Mouse (Mus musculus) regulatory T cell (primary cell): ENCODE data around the gene Dennd1a.
"Not testable (repeated sequence)": the region's sequence is repeated elsewhere in the genome, so short reads cannot be mapped to it uniquely, and the experiment has no call there.

ENCODE experiments used
- in situ Hi-C: fragments of 300-600 bp; cut with MboI, MseI; formaldehyde crosslinking; loops from one replicate; pipeline ENCODE4 v1.15.1; 2025; ENCODE audit warnings: high pct_unique_total_duplicates

The Dennd1a gene

GRCm38 (mm10) chr2:37972621-37973020 lies 314.6 kb downstream of the Dennd1a start:
- in situ Hi-C loops: no loop called here

DNA sequence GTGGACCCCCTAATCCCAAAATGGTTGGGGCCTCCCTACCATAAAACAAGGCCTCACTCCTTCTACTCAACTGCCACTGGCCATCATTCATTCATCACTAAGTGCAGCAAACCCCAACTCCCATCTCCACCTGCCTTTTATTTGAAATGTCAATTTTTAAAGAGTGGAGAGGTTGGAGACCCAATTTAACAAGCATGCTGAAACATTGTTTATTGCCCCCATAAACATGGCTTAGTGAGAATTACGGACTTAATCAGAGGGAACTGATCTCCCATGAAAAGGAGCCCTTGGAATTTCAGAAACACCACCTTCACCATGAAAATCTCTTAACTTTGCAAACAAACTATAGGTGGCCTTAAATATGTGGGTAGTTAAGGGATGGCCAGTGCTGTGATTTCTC lies 315.5 kb downstream of the Dennd1a start:
- in situ Hi-C loops: no loop called here

DNA sequence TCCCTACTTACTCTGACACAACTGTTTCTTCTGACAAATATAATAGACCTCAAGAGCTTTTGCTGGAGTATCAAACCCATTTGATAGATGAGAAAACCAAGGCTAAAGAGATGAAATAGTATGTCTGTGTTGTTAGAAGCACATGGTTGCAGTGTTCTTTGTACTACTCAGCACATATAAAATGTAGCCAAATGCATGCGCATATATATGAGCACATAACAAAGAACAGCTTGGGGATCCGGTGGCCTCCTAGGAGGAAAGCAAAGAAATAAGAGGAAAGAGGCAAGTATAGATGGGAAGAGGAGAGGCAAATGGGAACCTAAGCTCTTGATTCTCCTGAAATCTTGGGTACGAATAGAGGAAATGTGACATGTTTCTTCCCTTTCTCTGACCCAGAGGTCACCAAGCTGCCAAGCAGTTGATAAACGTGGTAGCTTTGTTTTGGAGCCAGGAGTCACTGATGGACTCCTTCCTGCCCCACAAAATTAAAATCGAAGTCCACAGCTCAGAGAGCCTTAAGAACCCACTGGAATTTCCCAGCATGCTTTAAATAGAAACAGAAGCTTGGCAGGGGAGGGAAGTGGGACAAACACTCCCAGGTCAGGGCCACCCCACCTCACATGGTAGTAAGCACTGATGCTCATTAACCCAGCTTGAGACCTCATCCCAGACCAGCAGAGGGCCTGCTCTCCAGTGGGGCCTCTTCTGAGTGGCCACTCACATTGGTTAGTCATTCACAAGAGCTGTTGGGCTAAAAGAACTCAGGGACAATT lies 317.3 kb downstream of the Dennd1a start:
- in situ Hi-C loops: no loop called here

DNA sequence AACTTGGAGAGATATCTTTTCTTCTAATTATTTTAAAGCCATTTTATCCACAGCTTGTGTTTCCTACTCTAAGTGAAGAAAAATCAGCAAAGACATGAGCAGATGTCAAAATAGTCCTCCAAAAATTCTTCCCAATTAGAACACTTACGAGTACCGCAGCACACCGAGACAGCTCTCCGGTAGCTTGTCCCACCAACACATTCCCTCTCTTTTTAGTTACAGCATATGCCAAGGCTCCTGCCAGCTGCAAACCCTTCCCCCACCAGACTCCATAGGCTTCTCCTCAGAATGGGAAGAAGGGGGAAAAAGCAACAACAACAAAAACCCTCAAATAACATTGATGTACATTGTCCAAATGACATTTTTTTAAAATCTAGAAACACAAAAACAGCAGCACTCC lies 322.7 kb downstream of the Dennd1a start:
- in situ Hi-C loops: no loop called here

GRCm38 (mm10) chr2:37963362-37963761 lies 323.8 kb downstream of the Dennd1a start:
- in situ Hi-C loops: no loop called here

GRCm38 (mm10) chr2:37948424-37948823 lies 338.8 kb downstream of the Dennd1a start:
- in situ Hi-C loops: loop anchor here (10.0 kb wide), 1 partner anchor 134 kb away; no protein-coding TSS in a partner anchor

DNA sequence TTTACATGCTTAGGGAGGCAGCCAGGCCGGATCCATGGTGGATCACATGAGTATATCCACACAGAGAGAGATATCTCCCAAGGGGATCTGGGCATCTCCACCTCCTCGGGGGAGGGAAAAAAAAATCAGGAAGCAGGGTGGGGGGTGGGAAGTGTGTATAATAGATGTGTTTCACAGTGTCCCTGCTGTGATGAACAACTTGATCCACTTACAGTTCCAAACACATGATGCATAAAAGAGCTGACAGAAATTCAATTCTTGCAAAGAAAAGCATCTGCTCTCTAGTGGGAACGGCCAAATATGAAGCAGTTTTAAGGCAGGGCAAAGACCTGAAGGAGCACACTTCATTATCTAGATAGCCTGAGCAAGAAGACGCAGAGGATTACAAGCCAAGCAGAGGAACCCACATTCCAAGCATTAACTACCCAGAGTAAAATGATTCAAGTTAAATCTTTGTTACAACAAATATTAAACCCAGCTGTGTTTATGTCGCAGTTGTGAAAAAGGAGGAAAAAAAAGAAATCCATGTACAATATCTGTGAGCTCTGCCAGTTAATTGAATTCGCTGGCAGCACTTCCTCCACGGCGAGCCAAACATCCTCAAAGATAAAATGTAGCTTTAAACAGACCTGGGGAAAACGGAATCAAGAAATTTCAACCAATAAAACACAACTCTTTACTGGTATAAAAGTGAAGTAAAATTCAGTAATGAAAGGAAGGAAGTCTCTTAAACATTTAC lies 341.4 kb downstream of the Dennd1a start:
- in situ Hi-C loops: loop anchor here (10.0 kb wide), 1 partner anchor 131 kb away; no protein-coding TSS in a partner anchor

DNA sequence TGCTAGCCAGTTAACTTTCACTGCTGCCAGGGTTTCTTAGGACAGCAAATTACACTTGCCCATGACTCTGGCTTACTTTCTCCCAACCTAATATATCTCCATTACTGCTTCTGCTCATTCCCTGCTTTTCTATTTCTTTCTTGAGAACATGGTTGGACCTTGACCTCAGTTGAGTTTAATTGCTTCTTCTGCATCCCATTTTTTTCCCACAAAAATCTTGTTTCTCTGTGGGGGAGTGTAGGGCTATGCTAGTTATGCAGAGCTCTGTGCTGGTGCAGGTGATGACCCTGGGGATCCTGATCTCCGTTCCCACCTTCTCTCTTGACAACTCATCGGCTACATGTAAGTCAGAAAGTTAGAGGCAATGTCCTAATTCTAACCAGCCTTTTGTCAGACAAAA lies 344.3 kb downstream of the Dennd1a start:
- in situ Hi-C loops: loop anchor here (10.0 kb wide), 1 partner anchor 128 kb away; no protein-coding TSS in a partner anchor

- in situ Hi-C loops: loop anchor here (10.0 kb wide), 1 partner anchor 127 kb away; no protein-coding TSS in a partner anchor
Measured at GRCm38 (mm10) chr2:37941741-37942140, 345.4 kb downstream of the Dennd1a start.

DNA sequence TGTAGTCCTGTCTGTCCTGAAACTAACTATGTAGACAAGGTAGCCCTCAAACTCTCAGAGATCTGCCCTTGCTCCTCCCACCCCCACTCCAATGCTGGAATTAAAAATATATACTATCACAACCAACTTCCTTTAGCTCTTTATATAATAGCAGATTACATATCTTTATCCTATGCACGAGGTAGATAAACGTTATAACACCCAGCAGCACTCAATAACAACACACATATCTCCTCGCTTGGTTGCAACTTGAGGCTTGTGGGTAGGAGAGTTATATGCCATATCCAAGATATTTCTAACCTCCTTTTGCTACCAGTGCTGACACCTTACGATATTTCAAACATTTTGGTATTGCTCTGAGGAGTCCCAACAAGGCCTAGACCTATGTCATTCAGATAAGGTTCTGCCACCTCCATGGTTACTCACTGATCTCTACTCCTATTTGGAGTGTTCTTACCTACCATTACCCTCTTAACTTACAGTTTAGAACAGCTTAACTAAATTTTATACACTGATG lies 346.3 kb downstream of the Dennd1a start:
- in situ Hi-C loops: loop anchor here (10.0 kb wide), 1 partner anchor 126 kb away; no protein-coding TSS in a partner anchor

DNA sequence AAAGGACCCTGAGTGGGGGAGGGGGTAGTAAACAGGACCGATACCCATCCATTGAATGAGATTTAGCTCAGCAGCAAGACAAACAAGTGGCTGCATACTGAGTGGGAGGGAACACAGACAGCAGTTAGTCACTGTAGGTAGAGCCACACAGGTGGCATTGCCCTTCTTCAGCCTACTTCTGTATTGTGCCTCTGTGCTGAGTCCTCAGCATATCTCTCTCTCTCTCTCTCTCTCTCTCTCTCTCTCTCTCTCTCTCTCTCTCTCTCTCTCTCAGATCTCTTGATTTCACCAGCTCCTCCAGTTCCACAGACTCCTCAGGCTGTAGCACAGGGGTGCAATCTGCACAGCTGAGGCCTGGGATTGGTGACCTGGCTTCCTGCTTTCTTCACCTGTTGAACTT lies 347.2 kb downstream of the Dennd1a start:
- in situ Hi-C loops: loop anchor here (10.0 kb wide), 1 partner anchor 125 kb away; no protein-coding TSS in a partner anchor

DNA sequence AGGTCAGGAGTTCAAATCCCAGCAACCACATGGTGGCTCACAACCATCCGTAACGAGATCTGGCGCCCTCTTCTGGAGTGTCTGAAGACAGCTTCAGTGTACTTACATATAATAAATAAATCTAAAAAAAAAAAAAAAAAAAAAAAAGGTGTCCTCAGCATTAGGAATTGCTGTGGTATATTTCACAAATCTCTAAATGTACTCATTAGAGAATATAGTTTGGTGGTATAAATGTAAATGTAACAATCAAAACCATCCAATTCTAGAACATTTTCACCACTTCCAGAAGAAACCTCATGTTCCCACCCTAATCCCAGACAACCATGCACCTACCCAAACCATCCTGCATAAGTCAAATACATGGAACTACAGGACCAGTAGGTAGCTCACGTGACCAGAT lies 350.3 kb downstream of the Dennd1a start:
- in situ Hi-C loops: not testable (repeated sequence)

DNA sequence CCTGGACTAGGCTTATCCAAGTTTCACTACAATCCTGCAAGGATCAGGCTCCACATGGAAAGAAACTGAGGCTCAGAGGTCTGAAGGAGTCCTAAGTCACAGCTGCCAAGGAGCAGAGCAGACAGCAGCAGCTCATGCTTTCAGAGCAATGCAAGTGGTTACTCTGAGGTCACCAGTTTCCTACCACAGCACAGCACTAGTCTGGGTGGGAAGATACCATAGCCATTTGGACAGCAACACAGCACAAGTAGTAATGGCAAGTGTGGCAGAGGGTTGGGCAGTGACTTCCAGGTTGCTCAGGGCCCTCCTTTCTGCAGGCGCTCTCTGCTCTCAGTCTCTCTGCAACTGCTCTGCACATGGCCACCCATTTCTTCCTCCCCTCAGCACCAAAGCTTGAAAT lies 354.9 kb downstream of the Dennd1a start:
- in situ Hi-C loops: no loop called here

DNA sequence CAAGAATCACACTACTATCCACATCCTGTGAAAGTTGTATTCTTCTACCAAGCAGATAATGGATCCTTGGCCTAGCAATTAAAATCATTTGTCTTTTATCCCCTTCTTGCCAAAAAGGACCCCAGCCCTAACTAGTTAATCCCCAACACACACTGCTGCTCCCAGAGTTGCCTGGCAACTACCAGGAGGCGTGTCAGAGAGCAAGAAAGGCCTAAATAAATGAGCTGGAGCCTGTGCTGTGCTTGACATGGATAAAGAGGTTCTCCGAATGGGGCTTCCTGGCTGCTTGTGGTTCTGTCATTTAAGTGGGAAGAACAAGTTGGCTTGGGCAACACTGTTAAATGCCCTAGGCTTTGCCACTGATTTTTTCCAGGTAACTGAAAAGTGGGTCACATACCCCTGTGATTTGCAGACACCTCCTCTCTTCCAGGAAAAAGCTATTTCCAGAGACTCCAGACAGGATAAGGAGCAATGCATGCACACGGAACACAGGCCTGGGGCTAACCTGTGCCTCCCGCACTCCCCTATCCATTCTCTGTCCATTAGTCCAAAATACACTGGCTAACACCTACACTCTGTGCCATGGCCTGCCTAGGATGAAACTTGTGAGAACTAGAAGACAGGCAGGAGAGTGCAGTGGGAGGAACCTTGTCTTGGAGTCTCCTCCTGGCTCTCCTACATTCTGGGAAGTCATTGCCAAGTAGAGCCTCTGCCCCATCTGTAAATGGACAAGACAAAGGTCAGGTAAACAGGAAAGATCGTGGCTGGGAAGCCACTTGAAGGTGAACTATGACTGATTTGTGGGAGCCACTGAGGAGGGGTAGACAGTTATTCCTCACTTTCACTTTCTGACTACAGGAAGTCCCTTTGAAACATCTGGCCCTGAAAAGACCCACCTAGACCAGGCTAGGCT lies 355.9 kb downstream of the Dennd1a start:
- in situ Hi-C loops: no loop called here

DNA sequence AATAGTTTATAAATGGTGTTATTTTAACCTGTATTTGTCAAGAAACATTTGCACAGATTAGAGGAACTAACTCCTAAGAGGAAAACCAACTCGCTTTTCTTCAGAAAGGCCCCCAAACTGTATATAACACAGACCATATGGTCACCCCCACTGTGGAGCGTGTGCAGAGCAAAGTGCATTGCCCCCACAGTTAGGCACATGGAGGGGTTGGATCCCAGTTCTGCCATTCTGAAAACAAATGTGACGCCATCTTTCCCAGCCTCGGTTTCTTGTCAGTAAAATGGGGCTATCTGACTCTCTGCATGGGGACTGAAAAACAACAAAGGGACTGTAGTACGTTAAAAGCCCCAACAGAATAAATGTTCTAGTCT lies 361.1 kb downstream of the Dennd1a start:
- in situ Hi-C loops: loop anchor here (10.0 kb wide), 1 partner anchor 459 kb away; no protein-coding TSS in a partner anchor

GRCm38 (mm10) chr2:37925413-37926132 lies 361.6 kb downstream of the Dennd1a start:
- in situ Hi-C loops: loop anchor here (10.0 kb wide), 1 partner anchor 459 kb away; no protein-coding TSS in a partner anchor

DNA sequence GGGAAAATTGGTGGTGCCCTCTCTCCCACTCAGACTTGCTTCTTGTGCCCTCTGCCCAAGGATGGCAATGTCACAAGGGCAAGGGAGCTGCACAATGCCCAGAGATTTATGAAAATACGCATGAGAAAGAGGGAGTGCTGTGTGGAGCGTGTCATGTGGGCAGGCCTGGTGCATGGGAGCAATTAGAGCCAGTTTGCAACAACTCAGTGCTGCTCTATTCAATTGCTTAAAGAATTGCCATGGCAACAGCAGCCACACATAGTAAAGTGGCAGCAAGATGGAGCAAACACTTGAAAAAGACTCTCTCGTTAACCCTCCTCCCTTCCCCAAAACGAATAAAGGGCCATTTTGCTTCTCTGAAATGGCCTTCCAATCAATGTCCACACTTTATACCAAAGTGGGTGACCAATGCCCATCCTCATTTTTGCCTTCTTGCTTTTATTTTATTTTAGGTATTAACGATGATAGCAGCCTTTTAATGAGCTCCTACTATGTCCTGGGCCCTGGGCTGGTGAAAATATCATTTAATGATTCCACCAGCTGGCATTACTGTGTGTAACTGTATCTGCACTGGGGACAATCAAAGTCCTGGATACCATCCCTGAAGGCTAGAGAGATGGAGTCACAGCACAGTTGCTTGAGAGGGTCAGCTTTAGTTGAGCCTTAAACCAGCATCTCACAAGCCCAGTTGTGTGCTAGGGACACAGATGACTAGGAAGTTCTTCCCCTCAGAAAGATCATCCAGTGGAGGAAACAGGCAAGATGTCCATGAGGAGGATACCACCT lies 378.3 kb downstream of the Dennd1a start:
- in situ Hi-C loops: no loop called here

GRCm38 (mm10) chr2:37908296-37908695 lies 378.9 kb downstream of the Dennd1a start:
- in situ Hi-C loops: no loop called here

- in situ Hi-C loops: no loop called here
Measured at GRCm38 (mm10) chr2:37906261-37906660, 380.9 kb downstream of the Dennd1a start.

- in situ Hi-C loops: no loop called here
Measured at GRCm38 (mm10) chr2:37903286-37903685, 383.9 kb downstream of the Dennd1a start.
